Mouse (Mus musculus): ENCODE data around the gene Creb3l2.

Gene Creb3l2

DNA sequence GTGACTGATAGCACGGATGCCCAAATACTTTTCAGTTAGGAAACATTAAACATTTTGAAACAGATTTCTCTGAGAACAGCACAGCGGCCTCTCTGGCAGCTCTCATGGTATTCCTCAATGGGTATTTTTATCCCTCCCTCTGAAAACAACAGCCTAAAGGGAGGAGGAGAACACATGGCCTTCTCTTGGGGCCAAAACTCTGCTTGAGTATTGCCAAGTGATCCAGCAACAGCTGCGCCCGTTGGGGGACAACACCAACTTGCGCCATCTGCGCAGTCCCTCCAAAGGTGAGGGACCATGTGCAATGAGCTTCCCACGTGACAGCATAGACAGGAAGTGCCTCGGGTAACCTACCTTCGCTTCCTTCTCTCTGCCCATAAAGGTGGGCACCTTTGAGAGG, 119.9 kb downstream of the Creb3l2 start:
- no peak for DNase-seq

- DNase-seq = no peak
Measured at GRCm38 (mm10) chr6:37317904-37318303, 124.0 kb downstream of the Creb3l2 start.

- DNase-seq = no peak
Measured at GRCm38 (mm10) chr6:37315440-37315839, 126.5 kb downstream of the Creb3l2 start.

DNA sequence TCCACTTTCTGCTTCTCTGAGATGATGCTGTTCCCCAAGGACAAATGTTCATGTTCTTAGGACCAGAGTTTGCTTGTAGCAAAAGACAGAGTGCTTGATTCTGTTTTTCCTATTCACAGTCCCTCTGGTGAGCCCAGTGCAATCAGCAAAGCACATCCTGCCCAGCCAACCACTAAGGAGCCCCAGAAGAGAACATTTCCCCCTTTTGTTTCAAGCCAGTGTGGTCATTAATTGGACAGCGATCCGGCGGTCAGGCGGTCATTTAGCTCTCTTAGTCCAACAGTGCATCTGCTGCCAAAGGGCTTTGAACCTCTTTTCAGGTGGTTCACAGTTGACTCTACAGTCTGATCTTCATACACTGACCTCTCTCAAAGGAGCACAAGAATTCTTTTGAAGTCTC, 131.3 kb downstream of the Creb3l2 start:
- DNase-seq = no peak

DNA sequence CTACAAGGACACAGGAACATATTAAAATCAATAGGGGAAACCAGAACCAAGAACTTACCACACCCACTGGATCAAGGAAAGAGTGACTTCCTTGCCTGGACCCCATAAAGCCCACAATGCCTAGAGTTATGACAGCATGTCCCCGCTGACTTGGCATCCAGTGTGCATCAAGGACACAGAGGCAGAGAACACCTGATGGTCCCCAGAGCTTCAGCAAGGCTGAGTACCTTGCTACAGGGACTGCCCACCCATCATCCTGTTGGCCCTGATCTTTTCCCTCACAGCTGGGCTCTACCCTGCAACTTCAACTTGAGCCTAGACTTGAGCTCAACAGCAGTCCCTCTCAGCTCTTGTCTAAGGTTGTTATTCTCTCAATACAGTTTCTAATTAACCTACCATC, 135.3 kb downstream of the Creb3l2 start:
- DNase-seq = no peak

- DNase-seq = no peak
Measured at GRCm38 (mm10) chr6:37300492-37300891, 141.5 kb downstream of the Creb3l2 start.

- peak; percentile 2 for DNase-seq
Measured at GRCm38 (mm10) chr6:37299562-37300390, 142.2 kb downstream of the Creb3l2 start, which contains the start of gene Dgki. Gene Dgki (minus strand): TSS chr6:37300184.

- no peak for DNase-seq
Measured at GRCm38 (mm10) chr6:37298982-37299381, 143.0 kb downstream of the Creb3l2 start.

DNA sequence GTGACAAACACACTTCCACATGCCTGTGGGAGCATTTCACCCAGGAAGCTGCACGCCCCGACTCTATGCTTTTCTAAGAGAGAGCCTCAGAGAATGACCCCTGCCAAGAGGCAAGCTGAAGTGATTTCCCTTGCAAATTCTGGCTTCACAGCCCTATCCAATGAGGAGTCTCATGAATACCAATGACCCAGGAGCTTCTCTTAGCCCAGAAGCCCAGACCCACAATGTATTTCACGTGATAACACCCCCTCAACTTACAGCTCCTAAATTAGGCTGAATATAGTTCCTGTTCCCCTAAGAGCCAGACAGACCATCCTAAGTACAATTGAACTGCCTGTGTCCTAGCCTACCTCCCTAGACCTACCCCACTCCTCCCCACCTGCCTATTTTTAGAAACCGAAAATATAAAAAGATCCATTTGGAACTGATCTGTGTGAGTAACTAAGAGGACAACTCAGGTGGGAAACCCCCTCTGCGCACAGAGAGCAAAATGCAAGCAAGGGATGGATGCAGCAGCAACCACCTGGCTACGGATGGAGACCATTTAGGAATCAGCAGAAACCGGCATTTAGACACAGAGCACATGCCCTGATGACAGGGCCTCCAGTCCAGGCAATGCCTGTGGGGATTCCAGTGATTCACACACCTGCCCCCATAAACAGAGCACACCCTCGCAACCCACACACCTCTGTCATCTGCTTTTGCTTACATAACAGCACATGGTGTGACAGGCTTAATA, 144.0 kb downstream of the Creb3l2 start:
- DNase-seq = no peak

GRCm38 (mm10) chr6:37292068-37292467, 149.9 kb downstream of the Creb3l2 start:
- no peak for DNase-seq

- DNase-seq = no peak
Measured at GRCm38 (mm10) chr6:37291171-37291570, 150.8 kb downstream of the Creb3l2 start.

DNA sequence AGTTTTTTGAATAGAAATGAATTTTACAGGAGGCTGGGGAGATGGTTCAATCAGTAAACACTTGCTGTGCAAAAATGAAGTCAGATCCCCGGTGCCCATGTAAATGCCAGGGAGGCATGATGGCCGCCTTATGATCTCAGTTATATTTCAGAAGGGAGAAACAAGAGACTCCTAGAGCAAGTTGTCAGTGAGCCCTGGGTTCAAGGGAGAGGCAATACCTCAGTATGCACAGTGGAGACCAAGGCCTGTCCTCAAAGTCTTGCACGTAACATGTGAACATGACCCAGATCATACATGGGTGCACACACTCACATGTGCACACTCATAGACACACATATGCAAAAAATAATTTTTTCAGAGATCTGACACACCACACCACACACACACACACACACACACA, 151.3 kb downstream of the Creb3l2 start:
- no peak for DNase-seq

- no peak for DNase-seq
Measured at GRCm38 (mm10) chr6:37286134-37286533, 155.8 kb downstream of the Creb3l2 start.

- no peak for DNase-seq
Measured at GRCm38 (mm10) chr6:37284879-37285278, 157.1 kb downstream of the Creb3l2 start.

GRCm38 (mm10) chr6:37283336-37283735, 158.6 kb downstream of the Creb3l2 start:
- DNase-seq = no peak

GRCm38 (mm10) chr6:37282659-37283058, 159.3 kb downstream of the Creb3l2 start:
- DNase-seq = no peak

Measured in kidney, adult 9 months (tissue).